Mouse (Mus musculus) forebrain, embryonic 12.5 days (tissue): Measurements from ENCODE around the gene Stab1. TPM values are rescaled to one million over a fixed set of nuclear protein-coding genes. Genes with fewer than 3 reads are reported as not detected.

Experiments used
- ATAC-seq: fragments of 200-750 bp; cut with Nextera tagmentation; 2 replicates; pipeline ENCODE4 v1.8.0; 2017; ENCODE audit warnings: moderate TSS enrichment; ENCODE audit not compliant: low FRiP score
- H3K27ac ChIP-seq: fragments of 300-500 bp; sonication (generic); 2 replicates; pipeline ENCODE4 v1.5.1; 2016; ENCODE audit warnings: mild to moderate bottlenecking
- H3K27me3 ChIP-seq: fragments of 300-500 bp; sonication (generic); 2 replicates; pipeline ENCODE4 v1.6.1; 2016; ENCODE audit warnings: mild to moderate bottlenecking
- H3K36me3 ChIP-seq: fragments of 300-500 bp; sonication (generic); replicated peaks from 2 replicates; pipeline ENCODE4 v1.6.1; 2016; ENCODE audit warnings: mild to moderate bottlenecking
- H3K4me1 ChIP-seq: fragments of 300-500 bp; sonication (generic); 2 replicates; pipeline ENCODE4 v1.6.1; 2016
- H3K4me2 ChIP-seq: fragments of 300-500 bp; sonication (generic); 2 replicates; pipeline ENCODE4 v1.6.1; 2016; ENCODE audit warnings: mild to moderate bottlenecking, moderate library complexity
- H3K4me3 ChIP-seq: fragments of 300-500 bp; sonication (generic); replicated peaks from 2 replicates; pipeline ENCODE4 v1.5.1; 2016; ENCODE audit warnings: mild to moderate bottlenecking
- H3K9ac ChIP-seq: fragments of 300-500 bp; sonication (generic); 2 replicates; pipeline ENCODE4 v1.6.1; 2016; ENCODE audit warnings: mild to moderate bottlenecking
- H3K9me3 ChIP-seq: fragments of 300-500 bp; sonication (generic); 2 replicates; pipeline ENCODE4 v1.6.1; 2016
- WGBS: fragments of 180-500 bp; shearing (Covaris S2); methylation state at CpG from one replicate; pipeline ENCODE4 v1.1.7; 2016; 5-methylcytosine and 5-hydroxymethylcytosine counted together
- polyA plus RNA-seq: library from polyadenylated mRNA; unstranded; fragments of >200 nt; fragmentation: Nextera tagmentation; extraction: Ambion mirVana; gene quantifications from 2 replicates; pipeline ENCODE4 v1.2.1, GENCODE M21; 2016

Gene Stab1
- 23.1 and 26.1 TPM in 2 replicates for polyA plus RNA-seq

DNA sequence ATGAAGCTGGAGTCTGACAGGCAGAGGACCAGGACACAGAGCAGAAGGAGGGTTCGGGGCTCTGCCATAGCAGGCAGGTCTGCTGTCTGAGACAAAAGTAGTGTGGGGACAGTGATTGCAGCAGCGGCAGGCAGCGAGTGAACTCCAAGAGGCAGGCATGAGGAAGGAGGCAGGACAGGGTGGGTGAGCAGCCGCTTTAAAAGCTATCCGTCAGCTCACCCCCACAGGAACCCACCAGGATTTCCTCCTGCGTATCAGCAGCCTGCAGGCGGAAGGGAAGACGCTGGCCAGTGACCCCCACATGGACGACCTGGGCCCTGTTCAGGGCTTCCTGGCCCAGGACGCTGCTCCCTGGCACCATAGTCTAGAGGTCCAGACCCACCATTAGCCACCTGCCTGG is at the start of gene Stab1:
Gene Stab1, minus strand, starts transcription at position 217 of the 400 bp plus-strand sequence.
- no peaks in the 10 kb centered on the region for H3K27me3 ChIP-seq
- WGBS = 64% methylated on average over 10 of the region's 10 CpGs
- no peaks in the 10 kb centered on the region for H3K9me3 ChIP-seq
- H3K27ac ChIP-seq = peak within 1 kb of the TSS; percentile 14; the same call in 1 of the 2 replicates
- peaks cover 32% of the 10 kb centered on the region for H3K36me3 ChIP-seq
- H3K4me3 ChIP-seq = no peak within 1 kb of the TSS
- H3K4me1 ChIP-seq = 0 out of 2 replicates have a peak, but pooled peaks cover 2% of the 10 kb centered on the region
- H3K4me2 ChIP-seq = no peak within 1 kb of the TSS; the same call in 1 of the 2 replicates
- peak within 1 kb of the TSS; percentile 9; the same call in 1 of the 2 replicates for H3K9ac ChIP-seq
- no peak for ATAC-seq

- H3K4me2 ChIP-seq = peak within 1 kb of the TSS; percentile 8; the same call in 1 of the 2 replicates
- H3K9ac ChIP-seq = no peak within 1 kb of the TSS
- H3K27me3 ChIP-seq = peaks cover 13% of the 10 kb centered on the region
- 15% methylated on average over 11 of the region's 11 CpGs for WGBS
- no peak within 1 kb of the TSS for H3K4me3 ChIP-seq
- H3K4me1 ChIP-seq = peaks cover 15% of the 10 kb centered on the region
- no peaks in the 10 kb centered on the region for H3K9me3 ChIP-seq
- peak within 1 kb of the TSS; percentile 56; the same call in 1 of the 2 replicates for H3K27ac ChIP-seq
- no peaks in the 10 kb centered on the region for H3K36me3 ChIP-seq
- peak; percentile 68 for ATAC-seq
Observed at GRCm38 (mm10) chr14:31217666-31218065, 49.2 kb upstream of the Stab1 start, which contains the start of gene Sema3g. Gene Sema3g (plus strand): TSS chr14:31217860.

- WGBS = 50% methylated on average over 2 of the region's 2 CpGs
- no peak for ATAC-seq
- no peaks in the 10 kb centered on the region for H3K36me3 ChIP-seq
- no peaks in the 10 kb centered on the region for H3K9me3 ChIP-seq
- H3K4me1 ChIP-seq = peaks cover 15% of the 10 kb centered on the region
- H3K27me3 ChIP-seq = peaks cover 13% of the 10 kb centered on the region
- H3K4me3 ChIP-seq = no peak within 1 kb of the TSS
- no peak within 1 kb of the TSS for H3K9ac ChIP-seq
- peak within 1 kb of the TSS; percentile 56; the same call in 1 of the 2 replicates for H3K27ac ChIP-seq
- peak within 1 kb of the TSS; percentile 8 for H3K4me2 ChIP-seq
Observed at GRCm38 (mm10) chr14:31216846-31217245, 48.4 kb upstream of the Stab1 start, which contains the start of gene Nisch. Gene Nisch (minus strand): TSS chr14:31216946.

DNA sequence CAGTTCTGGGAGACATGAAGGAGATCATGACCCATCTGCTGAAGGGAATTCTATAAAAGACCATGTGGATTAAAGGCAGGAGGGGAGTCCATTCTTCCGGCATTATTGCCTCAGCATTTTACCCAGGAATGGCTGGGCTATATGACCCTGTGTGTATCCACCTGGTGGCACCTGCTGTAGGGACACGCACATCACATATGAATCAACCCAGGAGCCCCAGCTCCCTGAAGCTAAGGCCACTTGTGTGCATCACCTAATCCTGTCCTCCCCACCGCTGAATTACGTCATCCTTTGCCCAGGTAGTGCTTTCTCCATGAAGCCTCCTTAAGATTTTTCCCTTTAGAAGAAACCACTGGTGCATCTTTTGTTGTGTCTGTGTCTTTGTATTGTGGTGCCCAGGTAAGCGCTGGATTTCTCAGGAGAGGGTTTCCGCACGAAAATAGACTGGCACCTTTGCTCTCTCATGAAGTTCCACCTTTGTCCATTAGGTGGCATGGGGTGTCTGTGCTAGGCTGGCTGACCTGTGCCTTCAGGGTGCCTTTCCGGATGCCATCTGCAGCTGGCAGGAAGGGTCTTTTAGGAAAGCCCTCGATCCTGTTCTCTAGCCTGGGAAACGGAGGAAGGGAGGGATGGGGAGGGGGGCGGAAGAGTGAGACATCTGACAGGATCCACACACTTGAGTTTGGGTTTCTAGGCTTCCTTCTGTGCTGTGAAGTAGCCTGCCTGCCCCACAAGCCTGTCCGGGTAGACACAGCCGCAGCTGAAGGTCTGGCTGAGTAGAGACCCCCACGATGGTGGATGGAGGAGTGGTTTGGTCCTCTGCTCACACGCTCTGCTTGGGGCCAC is 46.9 kb upstream of the Stab1 start:
- no peak overlapping the region for H3K9ac ChIP-seq
- peaks cover 15% of the 10 kb centered on the region for H3K4me1 ChIP-seq
- H3K27me3 ChIP-seq = peaks cover 13% of the 10 kb centered on the region
- H3K36me3 ChIP-seq = no peaks in the 10 kb centered on the region
- no peak overlapping the region for H3K4me3 ChIP-seq
- ATAC-seq = peak; percentile 53
- WGBS = 33% methylated on average over 15 of the region's 15 CpGs
- 0 out of 2 replicates have a peak overlapping the region, but pooled peaks have one; percentile 19 for H3K27ac ChIP-seq
- peak overlapping the region; percentile 6; the same call in 1 of the 2 replicates for H3K4me2 ChIP-seq
- H3K9me3 ChIP-seq = no peaks in the 10 kb centered on the region

- no peak for ATAC-seq
- H3K27me3 ChIP-seq = peaks cover 14% of the 10 kb centered on the region
- no peak overlapping the region for H3K27ac ChIP-seq
- H3K9me3 ChIP-seq = no peaks in the 10 kb centered on the region
- no peak overlapping the region for H3K4me2 ChIP-seq
- 92% methylated on average over 3 of the region's 3 CpGs for WGBS
- H3K36me3 ChIP-seq = no peaks in the 10 kb centered on the region
- H3K4me3 ChIP-seq = no peak overlapping the region
- H3K9ac ChIP-seq = no peak overlapping the region
- peaks cover 15% of the 10 kb centered on the region for H3K4me1 ChIP-seq
Observed at GRCm38 (mm10) chr14:31214684-31215083, 46.2 kb upstream of the Stab1 start.

GRCm38 (mm10) chr14:31213868-31214267 is 45.4 kb upstream of the Stab1 start:
- 68% methylated on average over 8 of the region's 8 CpGs for WGBS

GRCm38 (mm10) chr14:31212499-31212898 is 44.1 kb upstream of the Stab1 start:
- Histone ChIP-seq H3K27ac (no peak overlapping the region), H3K36me3 (no peaks in the 10 kb centered on the region), H3K4me3 (no peak overlapping the region), H3K4me1 (peaks cover 9% of the 10 kb centered on the region), H3K9ac (no peak overlapping the region), H3K9me3 (no peaks in the 10 kb centered on the region), H3K27me3 (peaks cover 16% of the 10 kb centered on the region), H3K4me2 (no peak overlapping the region)
- WGBS = 88% methylated on average over 3 of the region's 3 CpGs
- no peak for ATAC-seq

More at GRCm38 (mm10) chr14:31213868-31214267, 45.4 kb upstream of the Stab1 start:
- Histone ChIP-seq H3K4me2 (no peak overlapping the region), H3K36me3 (no peaks in the 10 kb centered on the region), H3K27ac (no peak overlapping the region), H3K27me3 (peaks cover 16% of the 10 kb centered on the region), H3K4me1 (peaks cover 15% of the 10 kb centered on the region), H3K4me3 (no peak overlapping the region), H3K9ac (no peak overlapping the region), H3K9me3 (no peaks in the 10 kb centered on the region)
- ATAC-seq = no peak

- no peaks in the 10 kb centered on the region for H3K9me3 ChIP-seq
- no peaks in the 10 kb centered on the region for H3K36me3 ChIP-seq
- H3K4me3 ChIP-seq = no peak overlapping the region
- peaks cover 11% of the 10 kb centered on the region for H3K4me1 ChIP-seq
- 90% methylated on average over 6 of the region's 6 CpGs for WGBS
- no peak overlapping the region for H3K4me2 ChIP-seq
- no peak for ATAC-seq
- no peak overlapping the region for H3K27ac ChIP-seq
- no peak overlapping the region for H3K9ac ChIP-seq
- peaks cover 16% of the 10 kb centered on the region for H3K27me3 ChIP-seq
Observed at GRCm38 (mm10) chr14:31211854-31212253, 43.4 kb upstream of the Stab1 start.

- WGBS = 80% methylated on average over 4 of the region's 4 CpGs
- ATAC-seq = no peak
- H3K4me1 ChIP-seq = peaks cover 19% of the 10 kb centered on the region
- H3K9me3 ChIP-seq = no peaks in the 10 kb centered on the region
- H3K36me3 ChIP-seq = peaks cover 4% of the 10 kb centered on the region
- H3K27me3 ChIP-seq = peaks cover 7% of the 10 kb centered on the region; the same call in 1 of the 2 replicates
- H3K4me3 ChIP-seq = no peak overlapping the region
- no peak overlapping the region for H3K27ac ChIP-seq
- H3K4me2 ChIP-seq = no peak overlapping the region
- H3K9ac ChIP-seq = no peak overlapping the region
Observed at GRCm38 (mm10) chr14:31209133-31209557, 40.7 kb upstream of the Stab1 start.

DNA sequence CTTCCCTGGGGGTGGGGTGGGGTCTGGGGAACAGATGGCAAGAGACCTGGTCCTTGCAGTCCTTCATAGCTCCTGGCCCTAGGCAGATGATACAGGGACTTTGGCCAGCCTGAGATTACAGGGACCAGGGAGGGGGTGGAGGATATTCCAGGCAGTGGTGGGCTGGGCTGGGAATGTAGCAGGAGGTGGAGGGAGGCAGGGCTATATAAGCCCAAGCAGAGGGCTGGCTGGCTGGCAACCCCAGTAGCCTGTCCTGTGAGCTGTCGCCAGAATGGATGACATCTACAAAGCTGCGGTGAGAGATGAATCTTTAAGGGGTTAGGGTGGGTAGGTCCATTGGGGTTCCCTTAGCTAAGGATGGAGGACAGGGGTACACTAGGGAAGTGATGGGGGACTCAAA is 39.6 kb upstream of the Stab1 start, which contains the start of gene Tnnc1:
Gene Tnnc1, plus strand, starts transcription at position 229 of the 400 bp plus-strand sequence.
- no peaks in the 10 kb centered on the region for H3K9me3 ChIP-seq
- H3K4me1 ChIP-seq = peaks cover 24% of the 10 kb centered on the region
- H3K36me3 ChIP-seq = peaks cover 14% of the 10 kb centered on the region
- H3K9ac ChIP-seq = peak within 1 kb of the TSS; percentile 90
- no peak within 1 kb of the TSS for H3K27ac ChIP-seq
- no peak for ATAC-seq
- WGBS = 77% methylated on average over 2 of the region's 2 CpGs
- peak within 1 kb of the TSS; percentile 72 for H3K4me2 ChIP-seq
- peaks cover 3% of the 10 kb centered on the region; the same call in 1 of the 2 replicates for H3K27me3 ChIP-seq
- peak within 1 kb of the TSS; percentile 74; the same call in 1 of the 2 replicates for H3K4me3 ChIP-seq

GRCm38 (mm10) chr14:31207070-31207830 is 38.8 kb upstream of the Stab1 start:
- no peaks in the 10 kb centered on the region for H3K9me3 ChIP-seq
- peaks cover 24% of the 10 kb centered on the region for H3K4me1 ChIP-seq
- H3K27me3 ChIP-seq = peaks cover 3% of the 10 kb centered on the region; the same call in 1 of the 2 replicates
- H3K9ac ChIP-seq = peak overlapping the region; percentile 90
- H3K36me3 ChIP-seq = peaks cover 23% of the 10 kb centered on the region
- H3K4me2 ChIP-seq = peak overlapping the region; percentile 72
- peak overlapping the region; percentile 89; the same call in 1 of the 2 replicates for H3K27ac ChIP-seq
- H3K4me3 ChIP-seq = peak overlapping the region; percentile 74
- peak; percentile 25 for ATAC-seq
- WGBS = 85% methylated on average over 13 of the region's 13 CpGs
